Mouse (Mus musculus) skeletal muscle tissue, adult 2 months (tissue): Measurements from ENCODE around the gene Nptxr.

Experiments
- DNase-seq: peaks from one replicate; pipeline ENCODE4 v3.0.0-alpha.2; 2012; ENCODE audit warnings: low read depth, low spot score

The Nptxr gene

DNA sequence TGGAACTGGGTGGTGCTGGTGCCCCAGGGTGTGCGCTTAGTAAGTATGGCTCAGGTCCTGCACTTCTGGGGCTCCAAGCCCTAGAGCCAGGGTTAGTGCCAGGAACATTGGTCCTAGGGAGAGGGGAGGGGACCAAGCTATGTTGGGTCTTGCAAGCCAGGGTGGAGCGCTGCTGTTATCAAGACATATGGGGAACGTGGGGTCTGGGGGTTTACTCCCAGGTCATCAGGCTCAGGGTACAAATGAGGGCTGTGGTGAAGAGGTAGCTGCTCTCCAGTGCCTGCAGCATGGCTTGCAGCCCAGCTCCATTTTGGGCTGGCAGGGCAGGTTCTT lies 51.2 kb downstream of the Nptxr start:
- DNase-seq = no peak

DNA sequence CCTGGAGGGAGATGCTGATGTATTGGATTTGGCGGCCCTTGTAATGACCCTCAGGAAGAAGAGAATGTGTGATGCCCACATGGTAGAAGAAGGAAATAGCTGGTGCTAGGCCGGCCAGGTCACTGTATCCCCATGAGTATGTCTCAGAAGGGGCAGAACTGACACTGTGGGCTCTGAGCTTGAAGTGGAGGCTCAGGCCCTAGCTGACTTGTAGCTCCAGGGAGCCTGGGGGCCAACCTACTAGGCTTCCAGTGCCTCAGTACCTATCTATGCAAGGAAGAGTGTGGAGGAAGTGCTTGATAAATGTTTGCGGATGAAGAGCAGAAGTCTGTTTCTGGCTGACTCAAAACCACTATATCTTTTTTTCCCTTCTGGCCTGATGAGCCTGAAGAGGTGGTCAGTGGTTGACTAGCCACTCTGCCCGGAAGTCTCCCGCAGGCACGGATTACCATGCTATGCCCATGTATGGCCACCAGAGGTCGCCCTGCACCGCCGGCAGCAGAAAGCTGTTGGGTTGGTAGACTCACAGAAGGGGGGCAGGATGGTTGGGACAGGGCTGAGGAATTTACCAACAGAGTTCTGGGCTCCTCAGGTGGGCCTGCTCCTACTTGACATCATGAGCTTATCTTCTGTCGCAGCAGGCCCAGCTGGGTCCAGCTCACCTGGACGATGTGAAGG lies 51.7 kb downstream of the Nptxr start:
- no peak for DNase-seq

DNA sequence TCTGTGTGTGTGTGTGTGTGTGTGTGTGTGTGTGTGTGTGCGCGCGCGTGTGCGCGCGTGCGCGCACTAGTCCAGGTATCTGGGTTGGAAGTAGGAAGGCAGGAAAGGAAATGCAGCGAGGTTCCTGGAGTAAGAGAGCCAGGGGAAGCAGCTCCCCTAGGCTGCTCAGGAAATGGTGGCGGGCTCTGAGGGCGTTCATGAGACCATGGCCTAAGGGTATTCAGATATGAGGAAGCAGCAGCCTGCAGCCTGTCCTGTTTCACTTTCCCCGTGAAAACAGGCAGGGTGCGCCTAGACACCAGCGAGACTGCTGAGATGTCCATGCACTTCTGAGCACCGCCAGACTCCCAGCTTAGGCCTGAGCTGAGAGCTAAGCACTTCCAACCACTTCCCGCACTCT lies 52.8 kb downstream of the Nptxr start:
- DNase-seq = no peak

GRCm38 (mm10) chr15:79750266-79750665 lies 54.3 kb downstream of the Nptxr start:
- no peak for DNase-seq

GRCm38 (mm10) chr15:79749162-79749561 lies 55.4 kb downstream of the Nptxr start:
- DNase-seq = no peak

- no peak for DNase-seq
These were observed 56.6 kb downstream of the Nptxr start for GRCm38 (mm10) chr15:79747998-79748397.

- DNase-seq = no peak
These were observed 58.7 kb downstream of the Nptxr start for GRCm38 (mm10) chr15:79745883-79746282.

- no peak for DNase-seq
These were observed 59.3 kb downstream of the Nptxr start for GRCm38 (mm10) chr15:79745312-79745711.

DNA sequence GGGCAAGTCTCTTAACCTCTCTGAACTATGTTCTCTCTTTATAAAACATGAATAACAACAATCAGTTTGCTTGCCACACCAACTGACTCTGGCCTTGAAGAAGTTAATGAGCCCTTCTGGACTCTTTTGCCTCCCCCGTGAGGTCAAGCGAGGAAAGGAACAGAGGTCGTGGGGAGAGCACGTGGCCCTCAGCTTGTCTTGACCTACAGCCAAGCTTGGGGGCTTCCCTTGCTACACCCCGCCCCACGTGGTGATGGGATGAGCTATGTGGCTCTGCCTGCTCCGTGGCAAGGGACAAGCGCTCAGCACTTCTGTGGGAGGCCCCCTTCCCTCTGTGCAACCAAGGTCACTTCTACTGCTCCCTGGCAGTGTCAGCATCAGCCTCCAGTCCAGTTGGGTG lies 59.8 kb downstream of the Nptxr start:
- DNase-seq = no peak

- DNase-seq = no peak
These were observed 60.6 kb downstream of the Nptxr start for GRCm38 (mm10) chr15:79744001-79744400.

GRCm38 (mm10) chr15:79742706-79743023 lies 61.9 kb downstream of the Nptxr start:
- no peak for DNase-seq

GRCm38 (mm10) chr15:79741921-79742705 lies 62.5 kb downstream of the Nptxr start, which contains the start of gene Sun2:
Gene Sun2 (minus strand): TSS chr15:79742536.
- peak; percentile 93 for DNase-seq

GRCm38 (mm10) chr15:79741173-79741858 lies 63.2 kb downstream of the Nptxr start:
- peak; percentile 87 for DNase-seq

DNA sequence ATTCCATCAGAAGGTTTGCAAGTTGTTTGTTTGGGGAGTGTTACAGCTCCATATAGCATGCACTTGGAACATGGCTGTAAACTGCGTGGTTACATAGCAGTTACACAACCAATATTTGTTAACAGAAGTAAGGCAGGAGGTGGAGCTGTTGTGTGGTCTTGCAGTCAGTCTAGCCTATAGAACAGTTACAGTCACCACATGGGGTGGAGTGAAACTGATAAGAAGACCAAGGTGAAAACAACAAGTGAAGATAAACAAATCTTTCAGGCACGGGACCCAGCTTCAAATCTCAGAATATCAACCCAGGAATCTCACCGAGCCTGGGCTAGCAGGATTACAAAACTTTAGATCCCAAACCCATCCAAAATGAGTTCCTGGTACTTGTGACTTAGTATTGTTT lies 63.8 kb downstream of the Nptxr start:
- DNase-seq = no peak
